Mouse (Mus musculus) C2C12 (cell line): ENCODE results near the gene Lrrfip2.

Experiments
- CTCF ChIP-seq: IDR thresholded peaks from one replicate; pipeline ENCODE4 v1.5.1; 2011; ENCODE audit not compliant: control insufficient read depth, insufficient read depth, insufficient read length
- MYOD1 ChIP-seq: IDR thresholded peaks from one replicate; pipeline ENCODE4 v1.6.1; 2011; ENCODE audit warnings: low read depth; ENCODE audit not compliant: control insufficient read depth, insufficient read length
- USF1 ChIP-seq: IDR thresholded peaks from one replicate; pipeline ENCODE4 v1.6.1; 2011; ENCODE audit warnings: low read depth, mild to moderate bottlenecking, control low read depth, moderate library complexity

DNA sequence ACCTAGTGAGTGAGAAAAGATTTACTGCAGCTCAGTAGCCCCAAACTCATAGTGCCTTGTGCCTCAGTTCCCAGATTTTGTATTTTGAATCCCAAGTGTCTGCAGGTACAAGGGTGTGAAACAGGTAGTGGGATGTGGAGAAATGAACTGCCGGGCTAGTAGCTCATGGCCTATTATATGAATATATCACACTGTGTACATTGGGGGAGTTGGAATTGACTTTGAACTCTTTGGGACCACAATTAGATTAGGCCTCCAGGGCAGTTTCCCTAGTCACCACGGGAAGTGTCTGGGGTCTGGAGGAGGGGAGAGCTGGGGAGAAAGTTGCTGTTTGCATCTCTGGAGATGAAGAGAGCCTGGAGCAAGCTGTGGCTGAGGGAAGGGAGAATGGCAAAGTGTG is 31.0 kb downstream of the Lrrfip2 start:
- no peak for TF ChIP-seq MYOD1
- TF ChIP-seq CTCF = no peak
- TF ChIP-seq USF1 = no peak
